Mouse (Mus musculus) heart, embryonic 16.5 days (tissue): Measurements from ENCODE around the gene Ank3. TPM values are rescaled to one million over a fixed set of nuclear protein-coding genes. Genes with fewer than 3 reads are reported as not detected.

Source experiments
- ATAC-seq: fragments of 200-750 bp; cut with Nextera tagmentation; replicated peaks from 2 replicates; pipeline ENCODE4 v1.8.0; 2017; ENCODE audit warnings: moderate number of reproducible peaks; ENCODE audit not compliant: insufficient read depth, low FRiP score; ENCODE audit errors: extremely low read depth
- H3K27ac ChIP-seq: fragments of 300-500 bp; sonication (generic); 2 replicates; pipeline ENCODE4 v1.5.1; 2014; ENCODE audit warnings: mild to moderate bottlenecking, low read length, control low read depth, moderate library complexity
- H3K27me3 ChIP-seq: fragments of 300-500 bp; sonication (generic); 2 replicates; pipeline ENCODE4 v1.6.1; 2014; ENCODE audit warnings: low read length, mixed read lengths; ENCODE audit not compliant: control insufficient read depth, insufficient read depth
- H3K36me3 ChIP-seq: fragments of 300-500 bp; sonication (generic); 2 replicates; pipeline ENCODE4 v1.6.1; 2014; ENCODE audit not compliant: control insufficient read depth, insufficient read depth
- H3K4me1 ChIP-seq: fragments of 300-500 bp; sonication (generic); 2 replicates; pipeline ENCODE4 v1.6.1; 2014; ENCODE audit warnings: low read length, mixed read lengths; ENCODE audit not compliant: control insufficient read depth, insufficient read depth
- H3K4me2 ChIP-seq: fragments of 300-500 bp; sonication (generic); 2 replicates; pipeline ENCODE4 v1.6.1; 2014; ENCODE audit warnings: low read depth, mild to moderate bottlenecking, control low read depth, low read length
- H3K4me3 ChIP-seq: fragments of 300-500 bp; sonication (generic); 2 replicates; pipeline ENCODE4 v1.5.1; 2014; ENCODE audit warnings: mild to moderate bottlenecking, control low read depth, low read length
- H3K9ac ChIP-seq: fragments of 300-500 bp; sonication (generic); 2 replicates; pipeline ENCODE4 v1.6.1; 2014; ENCODE audit warnings: low read length, control low read depth
- H3K9me3 ChIP-seq: fragments of 300-500 bp; sonication (generic); replicated peaks from 2 replicates; pipeline ENCODE4 v1.6.1; 2016; ENCODE audit warnings: low read length; ENCODE audit not compliant: control insufficient read depth
- WGBS: fragments of 180-500 bp; shearing (Covaris S2); extraction: QIAGEN DNeasy Blood & Tissue Kit; methylation state at CpG from one replicate; pipeline ENCODE4 v1.1.7; 2014; 5-methylcytosine and 5-hydroxymethylcytosine counted together
- polyA plus RNA-seq: library from polyadenylated mRNA; unstranded; fragments of >200 nt; fragmentation: Nextera tagmentation; extraction: Ambion mirVana; gene quantifications from 2 replicates; pipeline ENCODE4 v1.2.1, GENCODE M21; 2015

Ank3 gene
- polyA plus RNA-seq, 1 experiment from 2014 or later: 33.2 TPM

- WGBS: 66% methylated on average over 8 of the region's 8 CpGs
- H3K9ac ChIP-seq: no peak overlapping the region
- no peak overlapping the region for H3K4me3 ChIP-seq
- H3K4me1 ChIP-seq: no peaks in the 10 kb centered on the region
- no peak overlapping the region for H3K4me2 ChIP-seq
- H3K27ac ChIP-seq: no peak overlapping the region
- H3K27me3 ChIP-seq: no peaks in the 10 kb centered on the region
- no peak for ATAC-seq
- H3K9me3 ChIP-seq: no peaks in the 10 kb centered on the region
- peaks cover 21% of the 10 kb centered on the region for H3K36me3 ChIP-seq
These were observed 598.5 kb downstream of the Ank3 start for GRCm38 (mm10) chr10:69997082-69997481.

DNA sequence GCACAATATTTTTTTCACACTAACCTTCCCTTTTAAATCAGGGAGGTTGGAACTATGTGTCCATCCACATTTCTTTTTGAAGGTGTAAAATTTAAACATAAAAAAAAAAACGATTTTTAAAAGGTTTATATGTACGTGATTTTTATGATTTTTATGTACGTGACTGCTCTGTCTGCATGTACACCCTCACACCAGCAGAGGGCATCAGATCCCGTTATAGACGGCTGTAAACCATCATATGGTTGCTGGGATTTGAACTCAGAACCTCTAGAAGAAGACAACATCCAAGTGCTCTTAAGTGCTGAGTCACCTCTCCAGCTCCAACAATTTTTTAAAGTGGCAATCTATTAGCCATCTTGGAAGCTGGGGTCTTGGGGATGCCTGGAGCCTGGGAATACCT lies 605.5 kb downstream of the Ank3 start:
- Histone ChIP-seq H3K36me3 (peaks cover 27% of the 10 kb centered on the region), H3K4me1 (no peaks in the 10 kb centered on the region), H3K9me3 (no peaks in the 10 kb centered on the region), H3K4me2 (no peak overlapping the region), H3K4me3 (no peak overlapping the region), H3K27me3 (no peaks in the 10 kb centered on the region), H3K27ac (no peak overlapping the region), H3K9ac (no peak overlapping the region)
- no peak for ATAC-seq
- WGBS: 84% methylated on average over 5 of the region's 5 CpGs

GRCm38 (mm10) chr10:70004831-70005230 lies 606.3 kb downstream of the Ank3 start:
- peaks cover 24% of the 10 kb centered on the region for H3K36me3 ChIP-seq
- WGBS: 94% methylated on average over 15 of the region's 15 CpGs
- no peaks in the 10 kb centered on the region for H3K9me3 ChIP-seq
- no peak overlapping the region for H3K9ac ChIP-seq
- no peak overlapping the region for H3K4me3 ChIP-seq
- H3K27me3 ChIP-seq: no peaks in the 10 kb centered on the region
- H3K4me1 ChIP-seq: no peaks in the 10 kb centered on the region
- no peak overlapping the region for H3K4me2 ChIP-seq
- no peak for ATAC-seq
- no peak overlapping the region for H3K27ac ChIP-seq

GRCm38 (mm10) chr10:70006380-70006779 lies 607.8 kb downstream of the Ank3 start:
- Histone ChIP-seq H3K27ac (no peak overlapping the region), H3K36me3 (peaks cover 24% of the 10 kb centered on the region), H3K4me2 (no peak overlapping the region), H3K9ac (no peak overlapping the region), H3K4me3 (no peak overlapping the region), H3K9me3 (no peaks in the 10 kb centered on the region), H3K4me1 (no peaks in the 10 kb centered on the region), H3K27me3 (no peaks in the 10 kb centered on the region)
- no peak for ATAC-seq
- 73% methylated on average over 9 of the region's 9 CpGs for WGBS

GRCm38 (mm10) chr10:70011738-70012137 lies 613.2 kb downstream of the Ank3 start:
- no peak for ATAC-seq
- Histone ChIP-seq H3K9me3 (no peaks in the 10 kb centered on the region), H3K9ac (no peak overlapping the region), H3K4me3 (no peak overlapping the region), H3K27me3 (no peaks in the 10 kb centered on the region), H3K36me3 (peaks cover 8% of the 10 kb centered on the region; the same call in 1 of the 2 replicates), H3K4me1 (no peaks in the 10 kb centered on the region), H3K27ac (no peak overlapping the region), H3K4me2 (no peak overlapping the region)
- WGBS: 70% methylated on average over 5 of the region's 5 CpGs

DNA sequence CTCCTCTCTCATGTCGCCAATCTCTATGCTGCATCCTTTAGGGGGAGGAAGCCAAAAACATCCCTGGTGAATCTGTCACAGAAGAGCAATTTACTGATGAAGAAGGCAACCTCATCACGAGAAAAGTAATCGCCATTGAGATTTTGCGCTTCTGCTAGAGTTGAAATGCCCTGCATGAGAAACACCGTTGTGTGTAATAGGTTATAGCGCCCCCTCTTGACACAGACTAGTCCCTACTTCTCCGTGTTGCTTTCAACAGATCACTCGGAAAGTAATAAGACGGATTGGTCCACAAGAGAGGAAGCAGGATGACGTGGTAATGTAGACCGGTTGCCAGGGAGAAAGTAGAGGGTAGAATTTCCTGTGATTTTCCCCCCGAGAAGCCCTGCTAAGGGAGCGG lies 615.4 kb downstream of the Ank3 start:
- Histone ChIP-seq H3K4me1 (no peaks in the 10 kb centered on the region), H3K27ac (no peak overlapping the region), H3K9me3 (no peaks in the 10 kb centered on the region), H3K9ac (no peak overlapping the region), H3K36me3 (peaks cover 7% of the 10 kb centered on the region; the same call in 1 of the 2 replicates), H3K4me2 (no peak overlapping the region), H3K27me3 (no peaks in the 10 kb centered on the region), H3K4me3 (no peak overlapping the region)
- 88% methylated on average over 13 of the region's 13 CpGs for WGBS
- ATAC-seq: no peak

- H3K4me3 ChIP-seq: no peak overlapping the region
- WGBS: 76% methylated on average over 9 of the region's 9 CpGs
- peaks cover 11% of the 10 kb centered on the region; the same call in 1 of the 2 replicates for H3K36me3 ChIP-seq
These were observed 616.6 kb downstream of the Ank3 start for GRCm38 (mm10) chr10:70015201-70015600.

GRCm38 (mm10) chr10:70018691-70019090 lies 620.1 kb downstream of the Ank3 start:
- ATAC-seq: no peak
- peaks cover 10% of the 10 kb centered on the region; the same call in 1 of the 2 replicates for H3K36me3 ChIP-seq
- no peak overlapping the region for H3K4me2 ChIP-seq
- H3K4me3 ChIP-seq: no peak overlapping the region
- H3K4me1 ChIP-seq: no peaks in the 10 kb centered on the region
- no peaks in the 10 kb centered on the region for H3K9me3 ChIP-seq
- H3K9ac ChIP-seq: no peak overlapping the region
- no peaks in the 10 kb centered on the region for H3K27me3 ChIP-seq
- WGBS: 68% methylated on average over 2 of the region's 2 CpGs
- no peak overlapping the region for H3K27ac ChIP-seq

More at GRCm38 (mm10) chr10:70015201-70015600, 616.6 kb downstream of the Ank3 start:
- Histone ChIP-seq H3K27me3 (no peaks in the 10 kb centered on the region), H3K4me1 (no peaks in the 10 kb centered on the region), H3K9me3 (no peaks in the 10 kb centered on the region), H3K4me2 (no peak overlapping the region), H3K27ac (no peak overlapping the region), H3K9ac (no peak overlapping the region)
- no peak for ATAC-seq

- Histone ChIP-seq H3K4me3 (no peak overlapping the region), H3K27ac (no peak overlapping the region), H3K4me2 (no peak overlapping the region), H3K9ac (no peak overlapping the region), H3K9me3 (no peaks in the 10 kb centered on the region), H3K27me3 (no peaks in the 10 kb centered on the region), H3K4me1 (no peaks in the 10 kb centered on the region), H3K36me3 (peaks cover 5% of the 10 kb centered on the region; the same call in 1 of the 2 replicates)
- WGBS: 79% methylated on average over 10 of the region's 10 CpGs
- no peak for ATAC-seq
These were observed 623.1 kb downstream of the Ank3 start for GRCm38 (mm10) chr10:70021667-70022066.
